Mouse (Mus musculus) mouse trophoblast stem cell (cell line): Measurements from ENCODE around the gene Armc6.
"Not testable (repeated sequence)": the region's sequence is repeated elsewhere in the genome, so short reads cannot be mapped to it uniquely, and the experiment has no call there.

Source experiments
- in situ Hi-C, 2 experiments: fragments of 300-500 bp; cut with MseI, MboI; formaldehyde crosslinking; loops; 2 replicates in 1 of 2; 3 replicates in 1 of 2; pipeline ENCODE4 v1.15.1; 2025

Armc6 gene

GRCm38 (mm10) chr8:70230837-70231236 lies 3.4 kb downstream of the Armc6 start:
- in situ Hi-C loops, result no loop called here

DNA sequence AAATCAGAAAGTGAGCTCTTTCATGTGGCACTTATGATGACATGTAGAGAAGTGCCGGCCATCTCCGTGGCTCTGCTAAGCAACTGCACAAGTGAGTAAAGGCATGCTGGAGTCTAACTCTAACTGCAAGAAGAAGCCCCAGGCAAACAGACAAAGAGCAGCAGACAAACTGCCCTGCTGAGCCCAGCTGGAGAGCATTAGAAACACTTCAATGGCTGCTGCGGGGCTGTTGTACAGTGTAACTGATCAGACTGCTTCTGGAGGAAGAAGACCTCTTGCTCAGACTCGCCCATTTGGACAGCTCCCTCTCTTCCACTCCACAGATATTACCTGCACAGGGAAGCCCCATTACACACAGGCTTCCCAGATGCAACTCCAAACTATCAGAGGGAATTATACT lies 6.3 kb downstream of the Armc6 start:
- in situ Hi-C loops, result no loop called here

- in situ Hi-C loops, result no loop called here
Measured at GRCm38 (mm10) chr8:70223341-70223740, 10.9 kb downstream of the Armc6 start.

DNA sequence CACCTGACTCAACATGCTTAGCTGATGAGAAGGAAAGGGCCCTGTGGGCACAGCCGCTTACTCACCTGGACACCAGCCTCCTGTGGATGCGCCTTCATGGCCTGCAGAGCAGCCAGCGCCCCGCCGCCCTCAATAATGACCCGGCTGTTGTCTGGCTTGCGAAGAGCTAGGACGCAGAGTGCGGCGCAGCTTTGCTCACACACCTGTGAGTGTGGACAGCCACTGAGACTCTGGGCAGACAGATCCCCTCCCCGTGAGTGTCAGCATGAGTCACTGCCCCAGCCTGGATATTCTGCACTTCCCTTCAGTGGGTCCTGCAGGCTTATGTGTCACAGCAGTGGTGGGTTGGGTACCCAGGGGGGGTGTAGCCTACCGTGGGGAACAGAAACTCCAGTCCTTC lies 12.2 kb downstream of the Armc6 start:
- in situ Hi-C loops, result no loop called here

GRCm38 (mm10) chr8:70220911-70221310 lies 13.4 kb downstream of the Armc6 start:
- in situ Hi-C loops, result no loop called here

GRCm38 (mm10) chr8:70220236-70220840 lies 13.9 kb downstream of the Armc6 start:
- in situ Hi-C loops, result no loop called here

DNA sequence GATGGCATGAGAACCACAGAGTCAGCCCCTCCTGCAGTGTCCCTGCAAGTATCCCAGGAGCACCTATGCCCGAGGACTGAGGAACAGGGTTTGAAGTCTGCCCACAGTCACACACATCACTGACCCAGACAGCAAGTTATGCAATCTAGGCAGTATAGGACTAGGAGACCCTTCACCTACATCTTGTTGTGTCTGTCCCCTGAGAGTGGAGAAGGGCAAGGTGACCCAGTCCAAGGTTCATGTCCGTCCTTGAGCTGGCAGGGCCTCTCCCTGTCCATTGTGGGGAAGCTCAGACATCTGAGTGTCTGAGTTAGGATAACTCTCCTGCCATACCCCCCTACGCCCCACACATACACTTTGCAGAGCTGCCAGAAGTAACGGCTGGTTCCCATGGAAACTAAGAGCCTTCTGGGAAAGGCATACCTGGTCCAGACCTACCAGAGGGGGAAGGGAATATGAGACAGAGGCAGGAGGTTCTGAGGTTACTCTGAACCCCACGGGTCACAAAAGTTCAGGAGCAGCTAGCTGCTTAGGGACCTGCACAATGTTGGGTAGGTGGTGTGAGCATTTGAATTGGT lies 15.1 kb downstream of the Armc6 start:
- in situ Hi-C loops, result no loop called here

GRCm38 (mm10) chr8:70217441-70217840 lies 16.8 kb downstream of the Armc6 start:
- in situ Hi-C loops, result no loop called here

DNA sequence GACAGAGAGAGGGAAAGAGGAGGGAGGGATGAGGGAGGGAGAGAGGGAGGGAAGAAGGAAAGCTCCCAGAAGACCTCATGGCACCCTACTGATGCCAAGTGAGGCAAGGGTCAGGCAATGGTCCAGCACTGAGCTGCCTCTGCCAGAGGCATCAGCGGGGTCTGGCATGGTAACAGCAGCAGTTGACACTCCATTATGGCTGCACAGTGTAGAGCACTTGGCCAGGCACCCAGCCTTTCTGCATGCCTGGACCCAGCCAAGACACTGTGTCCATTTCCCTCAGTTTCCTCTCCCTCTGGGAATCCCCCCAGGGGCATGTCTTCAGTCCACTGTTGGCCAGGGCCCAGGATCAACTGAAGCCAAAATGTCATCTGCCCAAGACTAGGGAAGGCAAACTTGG lies 17.7 kb downstream of the Armc6 start:
- in situ Hi-C loops, result no loop called here

- in situ Hi-C loops, result not testable (repeated sequence)
Measured at GRCm38 (mm10) chr8:70216161-70216560, 18.1 kb downstream of the Armc6 start.

DNA sequence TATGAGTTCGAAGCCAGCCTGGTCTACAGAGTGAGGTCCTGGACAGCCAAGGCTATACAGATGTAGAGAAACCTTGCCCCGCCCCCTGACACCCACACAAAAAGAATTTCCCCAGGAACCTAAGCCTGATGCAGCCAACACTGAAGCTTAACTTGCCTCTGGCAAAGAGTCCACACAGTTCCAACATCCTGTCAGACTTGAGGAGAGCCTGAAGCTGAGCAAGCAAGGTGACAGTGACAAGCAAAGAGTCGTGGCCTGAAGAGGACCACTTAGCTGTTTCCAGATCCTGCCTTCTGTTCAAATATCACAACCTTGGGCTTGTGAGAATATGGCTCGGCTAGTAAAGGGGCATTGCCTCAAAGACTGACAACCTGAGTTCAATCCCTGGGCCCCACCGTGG lies 19.2 kb downstream of the Armc6 start:
- in situ Hi-C loops, result no loop called here

- in situ Hi-C loops, result no loop called here
Measured at GRCm38 (mm10) chr8:70214411-70214810, 19.9 kb downstream of the Armc6 start.

GRCm38 (mm10) chr8:70212112-70213055 lies 21.9 kb downstream of the Armc6 start, which contains the start of gene Slc25a42:
Slc25a42 (minus strand) TSS chr8:70212305.
- in situ Hi-C loops, result no loop called here

- in situ Hi-C loops, result no loop called here
Measured at GRCm38 (mm10) chr8:70211726-70212111, 22.5 kb downstream of the Armc6 start.

DNA sequence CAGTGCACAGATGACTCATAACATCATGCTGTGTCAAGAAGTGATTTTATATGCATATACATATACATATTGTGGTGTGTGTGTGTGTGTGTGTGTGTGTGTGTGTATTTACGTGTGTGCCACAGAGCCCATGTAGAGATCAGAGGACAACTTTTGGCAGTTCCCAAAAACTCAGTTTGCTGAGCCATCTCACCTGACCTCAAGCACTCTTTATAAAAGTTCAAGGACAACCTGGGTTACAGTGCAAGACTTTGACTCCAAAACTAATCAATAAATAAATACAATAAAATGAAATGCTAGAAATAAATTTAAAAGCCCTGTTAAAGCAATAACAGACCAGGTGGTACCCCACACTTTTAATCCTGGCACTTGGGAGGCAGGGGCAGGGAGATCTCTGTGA lies 23.0 kb downstream of the Armc6 start:
- in situ Hi-C loops, result no loop called here

DNA sequence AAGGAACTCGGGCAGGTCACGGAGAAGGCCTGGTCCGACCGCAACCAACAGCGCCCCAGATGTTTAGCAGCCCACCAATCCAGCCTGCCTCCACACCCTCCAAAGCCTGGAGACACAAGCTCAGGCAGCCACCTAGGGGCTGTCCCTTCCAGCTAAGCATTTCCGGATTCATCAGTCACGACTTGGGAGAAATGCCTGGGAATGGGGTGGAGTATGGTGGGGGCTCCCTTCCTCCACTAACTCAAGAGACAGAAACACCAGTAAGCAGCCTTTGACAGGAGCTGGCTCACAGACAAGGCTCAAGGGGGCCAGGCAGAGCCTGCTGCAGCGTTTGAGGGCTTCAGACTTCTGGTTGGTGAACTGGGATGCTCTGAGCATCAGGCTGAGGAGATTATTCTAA lies 23.7 kb downstream of the Armc6 start:
- in situ Hi-C loops, result no loop called here

GRCm38 (mm10) chr8:70208130-70208529 lies 26.1 kb downstream of the Armc6 start:
- in situ Hi-C loops, result no loop called here

DNA sequence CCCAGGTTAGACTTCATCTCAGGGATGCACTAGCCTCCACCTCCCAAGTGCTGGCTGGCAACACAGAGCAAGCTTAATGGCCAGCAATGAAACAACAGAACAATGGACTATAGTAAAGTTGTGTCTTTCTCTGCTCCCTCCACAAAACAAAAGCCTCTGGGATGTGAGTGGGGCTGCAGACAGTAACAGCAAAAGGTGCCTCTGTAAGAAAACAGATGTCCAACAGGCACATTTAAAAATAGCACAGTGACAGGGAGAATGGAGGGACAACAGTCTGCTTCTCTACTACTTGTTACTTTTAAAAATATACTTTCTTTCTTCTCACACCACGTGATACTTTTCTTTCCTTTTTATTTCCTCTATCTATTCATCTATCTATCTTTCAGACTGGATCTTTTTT lies 29.5 kb downstream of the Armc6 start:
- in situ Hi-C loops, result no loop called here

GRCm38 (mm10) chr8:70203072-70203471 lies 31.2 kb downstream of the Armc6 start:
- in situ Hi-C loops, result no loop called here

DNA sequence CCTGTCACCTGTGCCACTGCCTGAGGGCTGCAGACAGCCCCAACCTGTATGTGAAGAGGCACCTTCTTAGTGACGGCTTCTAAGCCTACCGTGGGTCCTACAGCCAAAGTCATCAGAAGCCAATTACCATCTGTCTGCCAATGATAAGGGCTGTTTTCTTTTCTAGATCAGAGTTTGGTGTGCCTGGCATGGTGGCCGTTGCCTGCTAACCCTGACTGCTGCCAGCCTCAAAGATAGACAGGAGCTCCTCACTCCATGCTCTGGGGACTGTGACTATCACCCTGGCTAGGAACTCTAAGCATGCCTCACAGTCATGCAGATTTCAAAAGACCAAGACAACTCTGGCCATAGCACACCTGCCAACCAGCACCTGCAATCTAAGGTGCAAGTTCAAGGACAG lies 32.8 kb downstream of the Armc6 start:
- in situ Hi-C loops, result no loop called here

DNA sequence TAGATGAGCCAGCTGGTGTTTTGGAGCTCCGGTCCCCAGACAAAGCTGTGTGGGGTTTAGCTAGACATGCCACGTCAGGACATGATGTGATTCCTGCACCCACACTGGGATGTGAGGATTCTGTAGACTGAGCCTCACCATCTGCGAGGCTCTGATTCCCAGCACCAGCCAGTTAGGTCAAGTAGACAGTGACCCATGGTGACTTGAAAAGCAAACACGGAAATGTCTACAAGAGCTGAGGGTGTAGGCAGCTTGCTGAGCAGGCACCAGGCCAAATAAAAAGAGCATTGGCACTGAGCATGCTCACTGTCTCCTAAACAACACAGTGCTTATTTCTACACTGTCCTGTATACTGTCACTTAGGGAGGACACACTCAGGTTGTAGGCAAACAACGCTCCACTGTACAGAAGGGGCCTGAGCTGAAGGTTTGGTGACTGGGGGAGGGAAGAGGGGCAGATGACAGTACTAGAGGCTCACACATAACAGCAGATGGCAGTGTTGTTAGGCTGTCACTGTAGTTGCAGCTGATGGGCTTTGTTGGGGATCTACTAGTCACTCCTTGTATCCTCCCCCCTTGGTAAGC lies 34.1 kb downstream of the Armc6 start:
- in situ Hi-C loops, result no loop called here

DNA sequence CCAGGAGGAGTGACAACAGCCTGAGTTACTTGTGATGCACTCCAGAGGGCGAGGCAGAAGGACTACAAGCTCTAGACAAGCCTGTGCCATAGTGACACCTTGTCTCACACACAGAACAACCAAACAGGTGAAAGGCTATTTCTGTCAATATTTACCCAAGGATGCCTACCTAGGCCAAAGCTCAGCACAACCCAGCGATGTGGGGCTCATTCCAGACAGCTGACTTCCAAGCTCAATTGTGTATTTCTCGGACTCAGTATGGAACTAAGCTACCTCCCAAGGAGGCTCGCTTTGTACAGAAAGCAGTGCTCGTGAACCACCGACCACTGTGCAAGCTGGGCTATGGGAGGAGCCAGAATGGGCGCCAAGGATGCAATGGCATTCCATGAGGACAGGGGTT lies 36.7 kb downstream of the Armc6 start:
- in situ Hi-C loops, result no loop called here
